Mouse (Mus musculus) lung, embryonic 16.5 days (tissue): ENCODE results near the gene Tsga10ip. TPM values are rescaled to one million over a fixed set of nuclear protein-coding genes. Genes with fewer than 3 reads are reported as not detected.
"Not testable (repeated sequence)": the region's sequence is repeated elsewhere in the genome, so short reads cannot be mapped to it uniquely, and the experiment has no call there.

Experiments
- ATAC-seq: fragments of 200-750 bp; cut with Nextera tagmentation; 2 replicates; pipeline ENCODE4 v1.8.0; 2017; ENCODE audit warnings: low read depth, mild to moderate bottlenecking, moderate library complexity
- H3K27ac ChIP-seq: fragments of 300-500 bp; sonication (generic); 2 replicates; pipeline ENCODE4 v1.5.1; 2014; ENCODE audit warnings: mild to moderate bottlenecking, control low read depth, low read length
- H3K27me3 ChIP-seq: fragments of 300-500 bp; sonication (generic); 2 replicates; pipeline ENCODE4 v1.6.1; 2014; ENCODE audit warnings: low read depth, low read length, mixed read lengths; ENCODE audit not compliant: control insufficient read depth, insufficient read depth
- H3K36me3 ChIP-seq: fragments of 300-500 bp; sonication (generic); 2 replicates; pipeline ENCODE4 v1.6.1; 2014; ENCODE audit warnings: low read length; ENCODE audit not compliant: control insufficient read depth, insufficient read depth
- H3K4me1 ChIP-seq: fragments of 300-500 bp; sonication (generic); replicated peaks from 2 replicates; pipeline ENCODE4 v1.6.1; 2014; ENCODE audit warnings: low read length, mixed read lengths; ENCODE audit not compliant: control insufficient read depth, insufficient read depth
- H3K4me2 ChIP-seq: fragments of 300-500 bp; sonication (generic); 2 replicates; pipeline ENCODE4 v1.6.1; 2014; ENCODE audit warnings: low read depth, low read length, control low read depth
- H3K4me3 ChIP-seq: fragments of 300-500 bp; sonication (generic); 2 replicates; pipeline ENCODE4 v1.5.1; 2014; ENCODE audit warnings: mild to moderate bottlenecking, low read length, control low read depth
- H3K9ac ChIP-seq: fragments of 300-500 bp; sonication (generic); 2 replicates; pipeline ENCODE4 v1.6.1; 2014; ENCODE audit warnings: low read length, control low read depth
- H3K9me3 ChIP-seq: fragments of 300-500 bp; sonication (generic); 2 replicates; pipeline ENCODE4 v1.6.1; 2016; ENCODE audit warnings: low read length; ENCODE audit not compliant: control insufficient read depth
- WGBS: fragments of 180-500 bp; shearing (Covaris S2); extraction: QIAGEN DNeasy Blood & Tissue Kit; methylation state at CpG from one replicate; pipeline ENCODE4 v1.1.7; 2014; 5-methylcytosine and 5-hydroxymethylcytosine counted together
- polyA plus RNA-seq: library from polyadenylated mRNA; unstranded; fragments of >200 nt; fragmentation: Nextera tagmentation; extraction: Ambion mirVana; gene quantifications from 2 replicates; pipeline ENCODE4 v1.2.1, GENCODE M21; 2015

The Tsga10ip gene
- polyA plus RNA-seq, 1 experiment from 2014 or later: 1.3 TPM

GRCm38 (mm10) chr19:5406531-5407126 is 4.3 kb upstream of the Tsga10ip start:
- peak overlapping the region; percentile 67 for H3K4me2 ChIP-seq

GRCm38 (mm10) chr19:5405924-5406323 is 3.6 kb upstream of the Tsga10ip start:
- Histone ChIP-seq H3K36me3 (no peaks in the 10 kb centered on the region), H3K9me3 (no peaks in the 10 kb centered on the region), H3K27ac (peak overlapping the region; percentile 55), H3K4me1 (peaks cover 12% of the 10 kb centered on the region), H3K9ac (peak overlapping the region; percentile 60), H3K4me3 (peak overlapping the region; percentile 44), H3K4me2 (peak overlapping the region; percentile 66), H3K27me3 (no peaks in the 10 kb centered on the region)
- ATAC-seq: no peak
- WGBS: 15% methylated on average over 7 of the region's 7 CpGs

More at GRCm38 (mm10) chr19:5406531-5407126, 4.3 kb upstream of the Tsga10ip start:
- not testable (repeated sequence) for H3K36me3 ChIP-seq, H3K9me3 ChIP-seq, H3K27me3 ChIP-seq
- WGBS: 9% methylated on average over 20 of the region's 25 CpGs
- H3K9ac ChIP-seq: peak overlapping the region; percentile 81
- H3K4me3 ChIP-seq: peak overlapping the region; percentile 61
- H3K4me1 ChIP-seq: peaks cover 12% of the 10 kb centered on the region
- peak overlapping the region; percentile 94 for H3K27ac ChIP-seq
- ATAC-seq: peak; percentile 79

GRCm38 (mm10) chr19:5401073-5401472 is 1.3 kb downstream of the Tsga10ip start:
- H3K27me3 ChIP-seq: not testable (repeated sequence)

GRCm38 (mm10) chr19:5395371-5395770 is 7.0 kb downstream of the Tsga10ip start:
- Histone ChIP-seq H3K9ac (no peak overlapping the region), H3K27me3 (no peaks in the 10 kb centered on the region), H3K4me1 (peaks cover 4% of the 10 kb centered on the region), H3K27ac (no peak overlapping the region), H3K4me3 (no peak overlapping the region), H3K4me2 (no peak overlapping the region), H3K36me3 (no peaks in the 10 kb centered on the region), H3K9me3 (no peaks in the 10 kb centered on the region)
- ATAC-seq: no peak
- 61% methylated on average over 4 of the region's 4 CpGs for WGBS

More at GRCm38 (mm10) chr19:5401073-5401472, 1.3 kb downstream of the Tsga10ip start:
- not testable (repeated sequence) for H3K36me3 ChIP-seq, H3K9me3 ChIP-seq, H3K4me2 ChIP-seq, ATAC-seq, H3K4me3 ChIP-seq, H3K9ac ChIP-seq, H3K27ac ChIP-seq, H3K4me1 ChIP-seq
- 68% methylated on average over 4 of the region's 4 CpGs for whole genome bisulfite sequencing

GRCm38 (mm10) chr19:5394168-5394567 is 8.2 kb downstream of the Tsga10ip start:
- Histone ChIP-seq H3K4me3 (no peak overlapping the region), H3K27ac (no peak overlapping the region), H3K9me3 (no peaks in the 10 kb centered on the region), H3K4me2 (no peak overlapping the region), H3K9ac (no peak overlapping the region), H3K27me3 (no peaks in the 10 kb centered on the region), H3K4me1 (peaks cover 16% of the 10 kb centered on the region), H3K36me3 (no peaks in the 10 kb centered on the region)
- no peak for ATAC-seq
- WGBS: 41% methylated on average over 10 of the region's 10 CpGs

GRCm38 (mm10) chr19:5392892-5393291 is 9.4 kb downstream of the Tsga10ip start:
- WGBS: 22% methylated on average over 4 of the region's 4 CpGs
- Histone ChIP-seq H3K27ac (no peak overlapping the region), H3K4me2 (no peak overlapping the region), H3K4me3 (no peak overlapping the region), H3K9me3 (no peaks in the 10 kb centered on the region), H3K4me1 (peaks cover 17% of the 10 kb centered on the region), H3K9ac (no peak overlapping the region), H3K27me3 (no peaks in the 10 kb centered on the region), H3K36me3 (no peaks in the 10 kb centered on the region)
- no peak for ATAC-seq

- 49% methylated on average over 8 of the region's 8 CpGs for WGBS
- Histone ChIP-seq H3K4me1 (peaks cover 26% of the 10 kb centered on the region), H3K4me3 (peak overlapping the region; percentile 99), H3K27ac (peak overlapping the region; percentile 85), H3K36me3 (no peaks in the 10 kb centered on the region), H3K9me3 (no peaks in the 10 kb centered on the region), H3K4me2 (peak overlapping the region; percentile 94), H3K27me3 (no peaks in the 10 kb centered on the region), H3K9ac (peak overlapping the region; percentile 96)
- ATAC-seq: no peak
Observed at GRCm38 (mm10) chr19:5390416-5390815, 11.9 kb downstream of the Tsga10ip start.

GRCm38 (mm10) chr19:5389647-5390046 is 12.7 kb downstream of the Tsga10ip start:
- no peaks in the 10 kb centered on the region for H3K27me3 ChIP-seq
- H3K4me3 ChIP-seq: peak overlapping the region; percentile 99
- peaks cover 2% of the 10 kb centered on the region; the same call in 1 of the 2 replicates for H3K36me3 ChIP-seq
- H3K4me1 ChIP-seq: peaks cover 26% of the 10 kb centered on the region
- peak; percentile 27 for ATAC-seq
- H3K9me3 ChIP-seq: no peaks in the 10 kb centered on the region
- peak overlapping the region; percentile 85 for H3K27ac ChIP-seq
- peak overlapping the region; percentile 96 for H3K9ac ChIP-seq
- peak overlapping the region; percentile 94 for H3K4me2 ChIP-seq
- 12% methylated on average over 12 of the region's 12 CpGs for WGBS

- Histone ChIP-seq H3K4me1 (peaks cover 26% of the 10 kb centered on the region), H3K36me3 (peaks cover 9% of the 10 kb centered on the region), H3K9me3 (no peaks in the 10 kb centered on the region), H3K27me3 (no peaks in the 10 kb centered on the region), H3K4me3 (peak within 1 kb of the TSS; percentile 99), H3K27ac (peak within 1 kb of the TSS; percentile 86), H3K4me2 (peak within 1 kb of the TSS; percentile 94), H3K9ac (peak within 1 kb of the TSS; percentile 96)
- WGBS: 2% methylated on average over 43 of the region's 43 CpGs
- ATAC-seq: peak; percentile 97
Observed at GRCm38 (mm10) chr19:5388588-5389242, 13.6 kb downstream of the Tsga10ip start, which contains the start of gene Sart1. Sart1 (minus strand) TSS chr19:5388703.
